Mouse (Mus musculus) Muller cell, postnatal 12 days (primary cell): ENCODE measurements around the gene Hmgcll1.

Experiments used
- DNase-seq: peaks from one replicate; pipeline ENCODE4 v3.0.0-alpha.2; 2015; ENCODE audit errors: inconsistent ontology term

Gene Hmgcll1

GRCm38 (mm10) chr9:76014631-76015531, at the start of gene Hmgcll1:
Hmgcll1 (plus strand) TSS chr9:76014855.
- DNase-seq: peak; percentile 59

DNA sequence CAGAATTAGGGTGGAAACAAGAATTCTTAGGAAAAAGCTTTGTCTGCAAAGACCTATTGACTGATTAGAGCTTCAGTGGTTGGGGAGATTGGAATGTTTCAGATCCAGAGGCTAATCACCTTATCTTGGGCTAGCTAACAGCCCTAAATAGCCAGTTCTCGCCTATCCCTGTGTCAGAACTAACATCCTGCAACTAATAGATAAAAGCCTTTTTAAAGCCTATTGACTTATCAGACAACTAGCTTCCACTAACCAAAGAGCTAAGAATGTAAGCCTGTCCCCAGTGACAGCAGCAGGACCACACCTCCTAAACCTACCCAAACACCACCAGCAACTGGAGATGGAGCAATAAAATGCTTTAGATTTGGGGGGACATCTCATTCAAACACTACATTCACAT, 34.6 kb upstream of the Hmgcll1 start:
- DNase-seq: no peak

DNA sequence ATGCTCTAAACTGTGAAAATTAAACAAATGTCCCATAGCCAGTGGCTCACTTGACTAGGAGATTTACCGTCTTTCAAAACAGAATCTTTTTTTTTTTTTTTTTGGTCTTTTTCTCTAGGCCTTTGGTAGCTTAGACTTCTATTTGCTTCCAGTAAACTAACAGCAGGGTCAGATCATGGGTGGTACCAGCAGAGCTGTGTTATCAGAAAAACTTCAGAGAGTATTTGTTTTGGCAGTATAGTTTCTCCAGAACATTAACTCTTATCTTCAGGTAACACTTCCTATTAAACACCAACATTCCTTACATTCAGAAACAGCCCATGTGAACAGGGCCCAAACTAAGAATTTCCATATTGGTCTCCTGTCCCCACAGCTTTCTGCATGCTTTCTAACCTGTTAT, 33.5 kb upstream of the Hmgcll1 start:
- DNase-seq: no peak

GRCm38 (mm10) chr9:75989491-75989890, 25.2 kb upstream of the Hmgcll1 start:
- no peak for DNase-seq

DNA sequence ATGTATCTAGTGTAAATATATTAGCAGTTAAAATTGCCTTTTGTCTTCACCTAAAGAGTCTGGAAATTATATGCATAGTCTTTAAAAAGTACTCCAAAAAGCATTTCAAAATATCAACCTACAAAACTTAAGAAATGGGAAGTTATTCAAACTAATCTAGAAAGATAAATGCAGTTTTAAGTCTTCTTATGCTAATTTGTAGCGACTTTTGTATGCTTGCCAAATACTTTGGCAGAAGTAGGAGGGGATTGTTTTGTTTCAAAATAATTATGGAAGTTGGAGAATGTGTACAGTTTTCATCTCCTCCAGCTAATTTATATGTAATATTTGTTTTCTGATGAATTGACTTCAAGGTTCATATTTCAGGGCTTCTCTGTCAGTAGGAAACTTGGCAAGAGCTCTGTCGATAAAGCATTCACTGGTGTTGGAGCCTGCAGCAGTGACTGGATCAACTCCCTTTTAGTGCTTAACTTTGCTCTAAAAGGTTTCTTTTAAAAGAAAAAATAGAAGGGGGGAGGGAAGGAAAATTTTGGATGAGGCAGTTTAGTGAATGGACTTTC, 15.8 kb upstream of the Hmgcll1 start:
- no peak for DNase-seq

DNA sequence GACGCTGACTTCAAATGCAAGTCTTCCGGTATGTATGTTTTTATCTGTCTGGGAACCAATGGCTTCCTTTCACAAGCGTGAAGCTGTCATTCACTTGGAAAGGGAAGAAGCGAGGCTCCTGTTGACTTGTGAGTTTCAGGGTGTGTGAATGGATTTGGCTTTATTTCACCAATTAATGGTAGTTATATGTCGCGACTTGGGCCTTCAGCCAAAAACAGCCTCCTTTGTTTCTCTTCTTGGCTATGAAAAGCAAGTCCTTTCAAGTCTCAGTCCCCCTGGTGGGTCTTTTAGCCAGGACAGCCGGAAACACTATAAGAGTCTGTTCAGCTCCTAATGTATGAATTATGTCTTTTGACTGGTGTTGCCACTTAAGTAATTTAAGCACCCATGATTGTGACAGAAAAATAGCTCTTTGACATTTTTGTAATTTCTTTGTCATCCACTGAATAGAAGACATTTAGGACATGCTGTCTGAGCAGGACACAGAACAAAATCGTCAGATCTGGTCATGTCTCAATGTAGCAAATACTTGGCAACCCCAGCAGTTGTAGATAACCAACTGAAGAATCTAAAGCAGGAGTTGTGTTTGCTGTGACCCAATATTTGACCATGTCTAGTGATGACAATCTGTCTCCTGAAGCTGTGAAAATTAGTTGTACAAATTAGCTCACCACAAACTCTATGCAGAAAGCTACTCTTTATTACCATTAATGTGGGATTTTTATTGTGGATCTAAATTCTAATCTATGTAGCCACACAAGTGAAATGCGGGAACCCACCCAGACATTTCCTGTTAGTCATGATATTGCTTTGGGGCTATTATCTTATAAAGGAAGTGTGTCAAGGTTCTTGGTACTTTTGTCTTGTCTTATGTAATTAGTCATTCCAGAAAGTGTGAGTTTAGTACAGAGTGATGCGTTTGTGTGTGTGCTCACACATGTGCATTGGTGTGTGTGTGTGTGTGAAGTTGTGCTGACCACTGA, 13.5 kb upstream of the Hmgcll1 start:
- peak; percentile 46 for DNase-seq

DNA sequence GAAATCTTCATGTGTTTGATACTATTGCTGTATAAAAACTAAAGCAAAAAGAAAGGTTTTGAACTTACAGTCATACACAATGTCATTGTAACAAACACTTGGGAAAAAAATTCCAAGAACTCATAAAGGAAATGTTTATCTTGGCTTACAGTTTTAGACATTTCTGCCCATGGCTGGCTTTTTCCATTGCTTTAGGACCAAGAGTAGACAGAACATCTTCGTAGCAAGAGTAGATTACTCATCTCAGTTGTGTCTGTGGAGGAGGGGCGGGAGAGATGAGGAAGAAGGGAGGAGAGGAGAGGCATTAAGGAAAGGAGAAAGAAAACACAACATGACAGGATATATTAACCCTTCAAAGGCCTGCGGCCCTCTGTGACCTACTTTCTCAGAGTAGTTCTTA, 11.6 kb upstream of the Hmgcll1 start:
- DNase-seq: no peak

GRCm38 (mm10) chr9:76003637-76004036, 11.0 kb upstream of the Hmgcll1 start:
- no peak for DNase-seq

GRCm38 (mm10) chr9:76007342-76007970, 7.2 kb upstream of the Hmgcll1 start:
- DNase-seq: no peak

- DNase-seq: no peak
These were observed 866 bp upstream of the Hmgcll1 start for GRCm38 (mm10) chr9:76013789-76014188.

DNA sequence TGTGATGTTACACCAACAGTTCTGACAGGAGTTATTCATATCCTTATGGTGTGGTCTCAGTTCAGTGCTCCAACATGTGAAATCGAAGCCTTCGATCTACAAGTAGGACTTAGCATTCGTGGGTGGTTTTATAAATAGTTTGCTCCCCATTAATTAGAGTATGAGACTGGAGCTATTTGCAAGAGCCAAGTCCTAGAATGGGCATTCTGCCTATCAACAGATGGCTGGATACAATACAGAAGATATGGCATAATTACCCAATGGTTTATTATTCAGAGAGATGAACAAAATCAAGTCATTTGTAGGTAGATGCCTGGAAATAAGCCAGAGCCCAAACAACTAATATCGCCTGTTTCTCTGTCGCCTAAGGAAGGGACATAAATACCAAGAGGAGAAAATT, 1.3 kb downstream of the Hmgcll1 start:
- DNase-seq: no peak

GRCm38 (mm10) chr9:76016506-76016905, 1.9 kb downstream of the Hmgcll1 start:
- no peak for DNase-seq

DNA sequence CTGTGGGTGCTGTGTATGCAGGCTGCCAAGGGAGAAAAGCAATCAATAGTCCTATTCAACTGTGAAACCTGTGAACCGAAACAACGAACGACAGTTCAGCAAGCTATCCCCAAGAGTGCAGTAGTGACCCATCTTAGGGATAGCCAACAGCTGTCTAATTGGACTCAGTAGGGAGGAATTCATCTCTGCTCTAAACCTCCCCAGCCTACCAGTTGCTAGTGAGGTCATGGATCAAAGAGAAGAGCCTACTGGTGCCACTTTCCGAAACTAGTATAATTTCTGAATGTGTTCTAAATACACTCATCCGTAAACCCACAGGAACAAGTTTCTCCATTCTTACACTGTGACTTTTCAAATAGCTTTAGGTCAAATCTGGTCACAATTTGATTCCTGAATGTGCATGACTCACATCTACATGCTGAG, 8.9 kb downstream of the Hmgcll1 start:
- peak; percentile 87 for DNase-seq

DNA sequence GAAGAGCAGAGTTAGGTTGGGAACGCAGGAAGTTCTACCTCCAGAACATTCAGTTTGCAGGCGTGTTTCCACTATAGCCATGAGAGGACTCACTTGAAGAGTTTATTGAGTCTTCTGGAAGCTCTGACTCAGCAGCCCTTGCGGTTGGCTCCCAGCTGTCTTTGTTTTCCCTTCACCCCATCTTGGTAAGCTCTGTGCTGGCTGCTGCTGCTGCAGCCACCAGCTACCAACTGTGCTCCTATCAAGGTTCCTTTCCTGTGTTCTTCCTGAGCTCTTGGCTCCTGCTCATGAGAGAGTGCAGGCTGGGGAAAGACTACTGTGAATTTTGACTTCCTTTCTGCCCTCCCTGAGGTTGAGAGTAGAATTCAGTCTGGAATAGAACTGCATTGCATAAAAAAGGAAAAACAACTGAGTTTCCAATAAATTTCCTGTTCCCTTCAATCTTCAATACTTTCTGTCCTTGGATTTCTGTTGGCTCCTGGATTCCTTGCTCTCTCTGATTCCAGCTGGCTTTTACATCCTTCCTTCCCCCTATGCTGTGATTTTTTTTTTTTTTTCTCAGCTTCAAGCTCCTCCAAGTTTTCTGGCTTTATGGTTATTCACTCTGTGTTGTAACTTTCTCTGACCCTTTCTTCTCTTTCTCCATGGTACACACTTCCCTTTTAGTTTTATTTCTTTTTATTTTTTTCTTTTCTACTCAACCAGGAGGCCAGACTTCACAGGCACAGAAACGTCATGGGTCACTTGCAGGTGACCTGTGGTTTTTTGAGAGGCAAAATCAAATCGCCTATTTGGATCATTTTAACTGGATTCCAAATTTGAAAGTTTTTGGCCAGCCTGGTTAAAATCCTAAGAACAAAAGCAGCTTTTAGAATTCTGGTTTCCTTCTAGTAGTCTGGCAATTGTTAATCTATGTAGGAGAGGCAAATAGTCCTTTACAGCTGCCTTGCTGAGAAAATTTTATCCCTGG, 9.9 kb downstream of the Hmgcll1 start:
- peak; percentile 75 for DNase-seq

DNA sequence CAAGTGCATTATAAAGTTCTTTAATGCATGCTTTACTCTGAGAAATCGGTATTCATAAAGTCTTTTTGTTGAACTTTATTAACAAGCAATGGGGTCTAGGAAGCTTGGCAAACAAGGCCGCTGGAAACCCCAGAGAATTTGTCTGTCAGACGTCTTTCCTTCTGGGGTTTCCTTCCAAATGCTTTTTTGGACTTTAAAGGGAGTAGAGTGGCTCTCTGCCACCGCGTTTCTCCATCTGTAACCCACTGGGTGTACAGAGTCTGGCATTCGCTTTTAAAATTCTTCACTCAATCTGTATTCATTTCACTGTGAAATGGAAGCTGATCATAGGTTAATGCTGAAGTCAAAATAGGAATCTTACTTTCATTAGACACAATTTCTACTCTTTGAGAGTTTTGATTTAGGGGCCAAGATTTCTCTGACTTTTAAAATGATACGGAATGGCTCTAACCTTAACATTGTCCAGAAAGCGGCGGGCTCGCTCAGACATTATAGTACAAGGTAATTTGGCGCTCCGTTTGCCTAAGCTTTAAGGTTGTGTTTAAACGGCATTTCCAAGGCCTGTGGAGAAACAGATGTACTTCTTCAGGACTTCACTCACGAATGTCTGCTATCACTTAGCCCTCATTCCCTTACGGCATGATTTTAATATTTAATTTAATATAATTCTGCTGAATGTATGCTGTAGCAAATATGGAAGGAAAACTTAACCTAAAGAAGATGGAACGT, 15.0 kb downstream of the Hmgcll1 start:
- DNase-seq: no peak

DNA sequence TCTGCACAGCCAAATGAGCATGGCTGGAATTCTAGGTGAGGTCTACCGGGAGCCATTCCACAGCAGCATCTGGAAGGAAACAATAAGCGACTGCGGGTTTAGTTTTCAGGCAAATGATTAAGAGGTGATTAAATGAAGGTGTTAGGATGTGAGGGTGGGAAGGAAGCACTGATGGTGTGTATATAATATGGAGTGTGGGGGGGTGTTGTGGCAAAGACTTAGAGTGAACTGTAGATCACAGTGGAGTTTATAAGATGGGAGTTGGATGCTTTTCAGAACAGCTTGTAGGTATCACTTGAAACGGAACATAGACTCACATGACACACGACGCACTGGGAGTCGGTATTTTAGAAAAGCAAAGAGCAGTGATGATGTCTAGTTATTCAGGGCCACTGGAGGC, 20.4 kb downstream of the Hmgcll1 start:
- no peak for DNase-seq

- DNase-seq: no peak
These were observed 23.9 kb downstream of the Hmgcll1 start for GRCm38 (mm10) chr9:76038327-76039103.

- DNase-seq: no peak
These were observed 25.1 kb downstream of the Hmgcll1 start for GRCm38 (mm10) chr9:76039711-76040110.

DNA sequence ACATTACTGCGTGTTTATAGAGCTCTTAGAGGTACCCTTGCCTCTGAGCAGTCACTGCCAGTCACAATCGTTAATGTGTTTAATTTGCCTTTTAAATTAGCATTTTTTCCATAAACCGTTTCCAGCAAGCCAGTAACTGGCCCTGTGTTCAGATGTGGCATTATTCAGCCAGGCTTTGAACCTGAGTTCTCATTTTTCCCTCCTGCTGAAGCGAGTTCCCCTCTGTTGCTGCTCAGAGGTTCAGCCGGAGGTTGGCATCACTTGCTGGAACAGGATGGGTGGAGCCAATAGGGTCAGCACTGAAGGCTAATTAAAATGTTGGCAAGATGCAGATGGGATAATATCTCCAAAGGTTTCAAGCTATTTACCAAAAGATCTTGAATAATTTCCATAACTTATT, 28.7 kb downstream of the Hmgcll1 start:
- DNase-seq: no peak
